Mouse (Mus musculus) adrenal gland, postnatal 10 days (tissue): ENCODE data around the gene Shox2. TPM values are rescaled to one million over a fixed set of nuclear protein-coding genes. Genes with fewer than 3 reads are reported as not detected.

Source experiments
- DNase-seq: peaks from one replicate; pipeline ENCODE4 v3.0.0; 2021; ENCODE audit warnings: mixed read lengths
- total RNA-seq, 2 experiments: library from RNA; stranded (reverse); gene quantifications; 2 replicates each; pipeline ENCODE4 v1.2.3; 2021

Gene Shox2
- total RNA-seq, 2 experiments from 2014 or later = 0.75 to 5.7 TPM

- no peak for DNase-seq
These were observed 16.7 kb downstream of the Shox2 start for GRCm38 (mm10) chr3:66964884-66965283.

- DNase-seq = no peak
These were observed 21.6 kb downstream of the Shox2 start for GRCm38 (mm10) chr3:66959972-66960371.

GRCm38 (mm10) chr3:66955126-66955525 lies 26.4 kb downstream of the Shox2 start:
- no peak for DNase-seq

DNA sequence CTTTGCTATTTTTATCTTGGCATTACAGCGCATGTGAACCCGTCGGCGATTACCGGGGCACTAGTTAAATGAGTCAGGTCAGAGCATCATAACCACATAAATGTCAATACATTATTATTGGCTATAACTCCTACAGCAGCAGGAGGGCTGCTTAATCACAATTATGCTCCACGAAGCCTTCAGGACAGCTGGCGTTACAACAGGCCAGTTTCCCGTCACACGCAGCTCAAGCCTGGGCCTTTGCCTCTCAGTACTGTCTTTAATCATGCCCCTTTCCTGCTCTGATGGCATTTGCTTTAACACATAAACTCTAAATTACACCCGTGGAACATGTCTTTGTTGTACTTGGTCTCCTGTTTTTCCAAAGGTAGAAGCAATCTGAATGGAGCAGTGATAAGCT lies 41.9 kb downstream of the Shox2 start:
- no peak for DNase-seq

DNA sequence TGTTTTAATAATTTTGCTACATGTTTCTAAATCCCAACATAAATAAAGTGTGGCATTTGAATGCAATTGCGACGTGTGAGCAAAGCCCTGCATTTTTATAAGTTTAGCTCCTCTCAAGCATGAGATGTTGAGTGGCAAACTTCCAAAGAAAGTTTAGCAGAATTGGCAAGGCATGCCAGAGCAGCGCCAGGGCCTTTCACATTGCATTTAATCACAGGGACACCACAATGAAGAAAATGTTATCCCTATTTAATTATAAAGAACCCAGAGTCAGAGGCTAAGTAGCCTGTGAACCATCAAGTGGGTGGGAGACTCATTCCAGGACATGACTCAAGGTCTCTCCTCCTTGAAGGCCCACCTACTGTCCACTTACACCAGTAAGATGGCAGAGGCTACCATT lies 59.1 kb downstream of the Shox2 start:
- DNase-seq = no peak

Other genes with a start within 250 kb of the Shox2 start
- 10 to 100 TPM; 25.2 to 30.0 TPM for gene Rsrc1, start 381 bp downstream of the Shox2 start, total RNA-seq